Mouse (Mus musculus): ENCODE results near the gene Zscan4f.
"Not testable (repeated sequence)": the region's sequence is repeated elsewhere in the genome, so short reads cannot be mapped to it uniquely, and the experiment has no call there.

The Zscan4f gene

DNA sequence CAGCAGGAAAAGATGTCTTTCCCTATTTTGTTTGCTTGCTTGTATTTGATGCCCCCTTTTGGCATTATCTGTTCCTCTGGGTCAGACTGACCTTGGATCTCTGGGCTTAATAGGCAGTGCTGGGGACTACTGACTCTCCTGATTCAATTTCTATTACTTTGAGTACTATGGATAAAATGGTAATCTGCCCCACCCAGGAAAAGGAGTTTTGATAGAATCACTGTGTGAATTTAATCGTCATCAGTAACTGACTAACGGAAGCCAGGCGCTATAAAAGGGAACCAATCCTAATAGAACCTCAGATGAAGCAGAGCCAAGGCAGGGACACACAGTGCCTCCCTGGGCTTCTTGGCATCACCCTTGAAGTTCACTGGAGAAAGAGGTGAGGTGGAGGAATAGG lies at the start of gene Zscan4f:
Gene Zscan4f, plus strand, starts transcription at position 301 of the 400 bp plus-strand sequence.
- DNase-seq (ENCODE audit: low spot score), result not testable (repeated sequence)

DNA sequence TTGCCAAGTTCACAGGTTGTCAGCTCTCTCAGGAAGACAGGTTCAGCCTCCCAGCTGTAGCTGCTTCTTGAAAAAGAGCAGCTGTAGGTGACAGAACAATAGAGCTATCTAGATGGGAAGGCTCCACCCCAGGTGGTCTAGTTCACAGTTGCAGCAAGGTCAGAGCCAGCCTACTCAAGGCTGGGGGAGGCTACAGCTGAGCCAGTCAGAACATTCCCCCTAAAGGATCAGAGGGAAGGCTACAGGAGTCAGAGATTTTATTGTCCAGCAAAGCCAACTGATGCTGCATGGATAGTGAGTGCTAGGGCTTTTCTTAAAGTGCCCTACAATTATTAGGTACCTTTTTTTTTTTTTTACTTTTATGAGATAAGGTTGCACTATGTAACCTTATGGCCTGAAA lies 13.1 kb upstream of the Zscan4f start:
- DNase-seq (ENCODE audit: low spot score), result not testable (repeated sequence)

Data from c-Kit-positive CD71-positive TER-119-positive erythroid progenitor cells, embryonic 14.5 days (primary cell).